Mouse (Mus musculus): ENCODE data around the gene Rpl41. TPM values are rescaled to one million over a fixed set of nuclear protein-coding genes. Genes with fewer than 3 reads are reported as not detected.

The Rpl41 gene
- polyA plus RNA-seq, 1 experiment from 2014 or later, result 2,363 TPM

- Histone ChIP-seq H3K4me2 (no peak overlapping the region), H3K9me3 (replicated peaks) (no peaks in the 10 kb centered on the region), H3K4me1 (replicated peaks) (peaks cover 10% of the 10 kb centered on the region), H3K36me3 (peaks cover 52% of the 10 kb centered on the region; the same call in 1 of the 2 replicates), H3K9ac (no peak overlapping the region), H3K27ac (no peak overlapping the region), H3K27me3 (no peaks in the 10 kb centered on the region), H3K4me3 (no peak overlapping the region)
- ATAC-seq (replicated peaks; ENCODE audit: insufficient number of reproducible peaks, insufficient read depth, low FRiP score, low read depth), result no peak
- 87% methylated on average over 16 of the region's 16 CpGs for WGBS
Observed at GRCm38 (mm10) chr10:128520591-128520990, 28.5 kb downstream of the Rpl41 start.

- Histone ChIP-seq H3K4me2 (no peak overlapping the region), H3K9me3 (replicated peaks) (no peaks in the 10 kb centered on the region), H3K4me3 (no peak overlapping the region), H3K36me3 (peaks cover 60% of the 10 kb centered on the region), H3K9ac (no peak overlapping the region), H3K27ac (no peak overlapping the region), H3K4me1 (replicated peaks) (0 out of 2 replicates have a peak, but pooled peaks cover under 1% of the 10 kb centered on the region), H3K27me3 (no peaks in the 10 kb centered on the region)
- 82% methylated on average over 7 of the region's 7 CpGs for WGBS
- no peak for ATAC-seq (replicated peaks; ENCODE audit: insufficient number of reproducible peaks, insufficient read depth, low FRiP score, low read depth)
Observed at GRCm38 (mm10) chr10:128518833-128519232, 30.3 kb downstream of the Rpl41 start.

DNA sequence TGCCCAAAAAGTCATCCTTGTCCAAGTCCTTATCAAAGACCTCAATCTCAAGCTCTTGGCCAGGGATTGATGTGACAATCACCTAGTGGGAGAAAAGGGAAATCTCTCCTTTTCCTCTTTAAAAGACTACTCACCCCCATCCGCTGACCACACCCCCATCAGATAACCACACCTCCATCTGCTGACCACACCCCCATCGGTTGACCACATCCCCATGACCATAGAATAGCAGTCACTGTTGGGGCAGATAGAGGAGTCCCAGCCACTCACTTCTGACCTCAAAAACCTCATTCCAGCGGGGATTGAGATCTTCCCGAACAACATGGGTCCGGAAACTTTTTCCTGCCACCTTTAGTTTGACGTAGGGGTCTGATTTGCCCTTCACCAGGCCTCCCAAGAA lies 32.4 kb downstream of the Rpl41 start:
- H3K27ac ChIP-seq, result no peak overlapping the region
- no peaks in the 10 kb centered on the region for H3K27me3 ChIP-seq
- H3K4me1 ChIP-seq (replicated peaks), result no peaks in the 10 kb centered on the region
- H3K9ac ChIP-seq, result no peak overlapping the region
- peaks cover 68% of the 10 kb centered on the region for H3K36me3 ChIP-seq
- no peak overlapping the region for H3K4me3 ChIP-seq
- ATAC-seq (replicated peaks; ENCODE audit: insufficient number of reproducible peaks, insufficient read depth, low FRiP score, low read depth), result 0 out of 2 replicates have a peak, but pooled peaks have one; percentile 44
- no peaks in the 10 kb centered on the region for H3K9me3 ChIP-seq (replicated peaks)
- 47% methylated on average over 6 of the region's 6 CpGs for WGBS
- H3K4me2 ChIP-seq, result no peak overlapping the region

DNA sequence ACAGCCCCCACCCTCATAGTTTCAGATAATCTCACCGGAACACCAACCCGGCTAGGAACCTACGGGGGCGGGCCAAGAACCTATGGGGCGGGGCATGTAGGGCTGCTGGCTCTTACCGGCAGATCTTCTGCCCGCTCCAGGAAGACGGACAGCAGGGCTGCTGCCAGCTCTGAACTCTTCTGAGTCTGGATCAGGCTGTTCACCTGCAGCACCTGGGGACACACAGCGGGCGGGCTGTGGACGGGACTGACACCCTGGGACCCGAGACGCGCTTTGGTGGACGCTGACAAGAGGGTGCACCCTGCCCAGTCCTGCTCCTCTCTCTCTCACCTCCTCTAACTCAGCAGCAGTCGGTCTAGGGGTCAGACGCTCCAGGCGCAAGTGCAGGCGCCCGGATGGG lies 33.1 kb downstream of the Rpl41 start:
- 47% methylated on average over 20 of the region's 20 CpGs for WGBS
- no peak overlapping the region for H3K9ac ChIP-seq
- H3K4me2 ChIP-seq, result no peak overlapping the region
- no peak overlapping the region for H3K27ac ChIP-seq
- no peaks in the 10 kb centered on the region for H3K4me1 ChIP-seq (replicated peaks)
- H3K27me3 ChIP-seq, result no peaks in the 10 kb centered on the region
- ATAC-seq (replicated peaks; ENCODE audit: insufficient number of reproducible peaks, insufficient read depth, low FRiP score, low read depth), result no peak
- H3K4me3 ChIP-seq, result no peak overlapping the region
- H3K9me3 ChIP-seq (replicated peaks), result no peaks in the 10 kb centered on the region
- peaks cover 67% of the 10 kb centered on the region for H3K36me3 ChIP-seq

DNA sequence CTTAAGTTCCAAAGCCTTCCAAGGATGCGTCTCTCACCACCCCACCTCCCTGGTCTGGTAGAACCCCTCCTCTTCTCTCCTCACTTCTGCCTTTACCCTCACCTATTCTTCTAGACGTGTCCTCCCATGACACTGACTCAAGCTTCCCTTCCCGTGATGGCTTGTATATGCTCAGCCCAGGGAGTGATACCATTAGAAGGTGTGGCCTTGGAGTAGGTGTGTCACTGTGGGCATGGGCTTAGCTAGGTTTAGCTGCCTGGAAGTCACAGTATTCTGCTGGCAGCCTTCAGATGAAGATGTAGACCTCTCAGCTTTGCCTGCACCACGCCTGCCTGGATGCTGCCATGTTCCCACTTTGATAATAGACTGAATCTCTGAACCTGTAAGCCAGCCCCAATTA lies 34.1 kb downstream of the Rpl41 start:
- peaks cover 65% of the 10 kb centered on the region for H3K36me3 ChIP-seq
- no peak overlapping the region for H3K9ac ChIP-seq
- ATAC-seq (replicated peaks; ENCODE audit: insufficient number of reproducible peaks, insufficient read depth, low FRiP score, low read depth), result no peak
- no peak overlapping the region for H3K27ac ChIP-seq
- H3K4me2 ChIP-seq, result no peak overlapping the region
- H3K4me3 ChIP-seq, result no peak overlapping the region
- 75% methylated on average over 4 of the region's 4 CpGs for WGBS
- H3K4me1 ChIP-seq (replicated peaks), result no peaks in the 10 kb centered on the region
- no peaks in the 10 kb centered on the region for H3K9me3 ChIP-seq (replicated peaks)
- H3K27me3 ChIP-seq, result no peaks in the 10 kb centered on the region

GRCm38 (mm10) chr10:128511761-128512160 lies 37.3 kb downstream of the Rpl41 start:
- Histone ChIP-seq H3K9me3 (replicated peaks) (no peaks in the 10 kb centered on the region), H3K36me3 (peaks cover 51% of the 10 kb centered on the region), H3K4me2 (no peak overlapping the region), H3K9ac (no peak overlapping the region), H3K27me3 (no peaks in the 10 kb centered on the region), H3K4me1 (replicated peaks) (no peaks in the 10 kb centered on the region; the same call in 1 of the 2 replicates), H3K27ac (no peak overlapping the region), H3K4me3 (no peak overlapping the region)
- 78% methylated on average over 12 of the region's 12 CpGs for WGBS
- no peak for ATAC-seq (replicated peaks; ENCODE audit: insufficient number of reproducible peaks, insufficient read depth, low FRiP score, low read depth)

- H3K4me3 ChIP-seq, result no peak overlapping the region
Observed at GRCm38 (mm10) chr10:128511189-128511588, 37.9 kb downstream of the Rpl41 start.

GRCm38 (mm10) chr10:128510301-128510700 lies 38.8 kb downstream of the Rpl41 start:
- no peak overlapping the region for H3K9ac ChIP-seq
- no peak overlapping the region for H3K27ac ChIP-seq
- no peak overlapping the region for H3K4me2 ChIP-seq
- 81% methylated on average over 11 of the region's 11 CpGs for WGBS
- no peaks in the 10 kb centered on the region for H3K9me3 ChIP-seq (replicated peaks)
- no peak for ATAC-seq (replicated peaks; ENCODE audit: insufficient number of reproducible peaks, insufficient read depth, low FRiP score, low read depth)
- H3K4me3 ChIP-seq, result no peak overlapping the region
- H3K36me3 ChIP-seq, result peaks cover 38% of the 10 kb centered on the region
- no peaks in the 10 kb centered on the region for H3K27me3 ChIP-seq
- H3K4me1 ChIP-seq (replicated peaks), result peaks cover under 1% of the 10 kb centered on the region

More at GRCm38 (mm10) chr10:128511189-128511588, 37.9 kb downstream of the Rpl41 start:
- ATAC-seq (replicated peaks; ENCODE audit: insufficient number of reproducible peaks, insufficient read depth, low FRiP score, low read depth), result no peak
- H3K27me3 ChIP-seq, result no peaks in the 10 kb centered on the region
- no peak overlapping the region for H3K4me2 ChIP-seq
- peaks cover 46% of the 10 kb centered on the region for H3K36me3 ChIP-seq
- no peaks in the 10 kb centered on the region; the same call in 1 of the 2 replicates for H3K4me1 ChIP-seq (replicated peaks)
- no peaks in the 10 kb centered on the region for H3K9me3 ChIP-seq (replicated peaks)
- WGBS, result 83% methylated on average over 9 of the region's 9 CpGs
- no peak overlapping the region for H3K9ac ChIP-seq
- H3K27ac ChIP-seq, result no peak overlapping the region

- H3K36me3 ChIP-seq, result peaks cover 33% of the 10 kb centered on the region
- ATAC-seq (replicated peaks; ENCODE audit: insufficient number of reproducible peaks, insufficient read depth, low FRiP score, low read depth), result no peak
- no peak overlapping the region for H3K27ac ChIP-seq
- WGBS, result 79% methylated on average over 4 of the region's 4 CpGs
- no peak overlapping the region for H3K4me2 ChIP-seq
- no peaks in the 10 kb centered on the region for H3K9me3 ChIP-seq (replicated peaks)
- H3K27me3 ChIP-seq, result no peaks in the 10 kb centered on the region
- no peak overlapping the region for H3K4me3 ChIP-seq
- peaks cover 5% of the 10 kb centered on the region for H3K4me1 ChIP-seq (replicated peaks)
- H3K9ac ChIP-seq, result no peak overlapping the region
Observed at GRCm38 (mm10) chr10:128509831-128510230, 39.3 kb downstream of the Rpl41 start.

- no peak overlapping the region for H3K4me2 ChIP-seq
- no peak overlapping the region for H3K4me3 ChIP-seq
- no peaks in the 10 kb centered on the region for H3K27me3 ChIP-seq
- no peak overlapping the region for H3K27ac ChIP-seq
- H3K36me3 ChIP-seq, result peaks cover 32% of the 10 kb centered on the region
- ATAC-seq (replicated peaks; ENCODE audit: insufficient number of reproducible peaks, insufficient read depth, low FRiP score, low read depth), result no peak
- no peak overlapping the region for H3K9ac ChIP-seq
- H3K4me1 ChIP-seq (replicated peaks), result peaks cover 11% of the 10 kb centered on the region
- WGBS, result 84% methylated on average over 9 of the region's 9 CpGs
- no peaks in the 10 kb centered on the region for H3K9me3 ChIP-seq (replicated peaks)
Observed at GRCm38 (mm10) chr10:128509203-128509602, 39.9 kb downstream of the Rpl41 start.

GRCm38 (mm10) chr10:128508260-128508659 lies 40.8 kb downstream of the Rpl41 start:
- Histone ChIP-seq H3K9ac (no peak overlapping the region), H3K36me3 (peaks cover 32% of the 10 kb centered on the region), H3K4me3 (no peak overlapping the region), H3K9me3 (replicated peaks) (no peaks in the 10 kb centered on the region), H3K4me2 (no peak overlapping the region), H3K27ac (no peak overlapping the region), H3K27me3 (no peaks in the 10 kb centered on the region), H3K4me1 (replicated peaks) (peaks cover 14% of the 10 kb centered on the region)
- 75% methylated on average over 9 of the region's 9 CpGs for WGBS
- no peak for ATAC-seq (replicated peaks; ENCODE audit: insufficient number of reproducible peaks, insufficient read depth, low FRiP score, low read depth)

GRCm38 (mm10) chr10:128505974-128506373 lies 43.1 kb downstream of the Rpl41 start:
- Histone ChIP-seq H3K4me1 (replicated peaks) (peaks cover 14% of the 10 kb centered on the region), H3K27ac (no peak overlapping the region), H3K4me2 (no peak overlapping the region), H3K36me3 (peaks cover 17% of the 10 kb centered on the region), H3K4me3 (no peak overlapping the region), H3K9me3 (replicated peaks) (no peaks in the 10 kb centered on the region), H3K27me3 (no peaks in the 10 kb centered on the region), H3K9ac (no peak overlapping the region)
- WGBS, result 97% methylated on average over 14 of the region's 14 CpGs
- no peak for ATAC-seq (replicated peaks; ENCODE audit: insufficient number of reproducible peaks, insufficient read depth, low FRiP score, low read depth)
